Mouse (Mus musculus) forelimb bud, embryonic 11.5 days (tissue): Measurements from ENCODE around the gene Tifa.

Experiments used
- DNase-seq: peaks from one replicate; pipeline ENCODE4 v3.0.0-alpha.2; 2012; ENCODE audit warnings: low read depth, low spot score

Gene Tifa

DNA sequence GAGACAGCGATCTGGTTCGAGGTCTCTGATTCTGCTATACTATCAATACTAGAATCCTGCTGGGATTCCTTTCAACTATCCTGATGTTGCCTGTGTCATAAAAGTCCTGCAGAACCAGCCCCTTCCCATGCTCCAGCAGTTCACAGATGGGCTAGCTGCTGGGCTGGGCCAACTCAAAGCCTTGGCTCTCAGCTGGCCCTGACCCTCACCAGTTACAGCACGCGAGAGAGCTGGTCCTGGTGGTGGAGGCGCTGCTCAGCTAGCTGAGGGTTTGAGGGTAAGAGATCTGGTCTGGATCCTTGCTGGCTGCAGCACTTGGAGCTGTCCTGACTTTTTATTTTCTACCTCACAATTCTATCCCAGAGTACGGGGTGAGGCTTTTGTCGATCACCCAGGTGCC, 36.9 kb downstream of the Tifa start:
- DNase-seq = no peak

GRCm38 (mm10) chr3:127827123-127827522, 37.5 kb downstream of the Tifa start:
- no peak for DNase-seq

DNA sequence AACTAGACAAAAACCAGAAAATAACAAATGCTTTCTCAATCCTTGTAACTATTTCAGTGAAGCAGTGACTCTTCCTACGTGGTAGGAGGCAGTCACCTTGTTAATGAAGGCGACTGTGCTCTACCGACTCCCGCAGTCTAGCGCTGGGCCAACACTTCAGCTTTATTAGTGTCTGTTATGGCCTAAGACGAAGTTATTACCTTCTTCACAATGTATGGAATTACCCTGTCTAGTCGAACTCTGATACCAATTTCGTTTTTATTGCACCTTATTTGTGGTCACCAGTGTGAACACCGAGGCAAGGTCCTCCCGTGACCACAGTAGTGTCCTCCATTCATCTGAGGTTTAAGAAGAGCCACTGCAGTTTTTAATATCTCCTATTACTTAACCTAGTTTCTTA, 40.6 kb downstream of the Tifa start:
- DNase-seq = no peak

- DNase-seq = no peak
These were observed 41.5 kb downstream of the Tifa start for GRCm38 (mm10) chr3:127831079-127831478.

- DNase-seq = no peak
These were observed 44.4 kb downstream of the Tifa start for GRCm38 (mm10) chr3:127834040-127834439.

- no peak for DNase-seq
These were observed 46.0 kb downstream of the Tifa start for GRCm38 (mm10) chr3:127835594-127835993.

GRCm38 (mm10) chr3:127836798-127837153, 47.2 kb downstream of the Tifa start:
- DNase-seq = no peak

DNA sequence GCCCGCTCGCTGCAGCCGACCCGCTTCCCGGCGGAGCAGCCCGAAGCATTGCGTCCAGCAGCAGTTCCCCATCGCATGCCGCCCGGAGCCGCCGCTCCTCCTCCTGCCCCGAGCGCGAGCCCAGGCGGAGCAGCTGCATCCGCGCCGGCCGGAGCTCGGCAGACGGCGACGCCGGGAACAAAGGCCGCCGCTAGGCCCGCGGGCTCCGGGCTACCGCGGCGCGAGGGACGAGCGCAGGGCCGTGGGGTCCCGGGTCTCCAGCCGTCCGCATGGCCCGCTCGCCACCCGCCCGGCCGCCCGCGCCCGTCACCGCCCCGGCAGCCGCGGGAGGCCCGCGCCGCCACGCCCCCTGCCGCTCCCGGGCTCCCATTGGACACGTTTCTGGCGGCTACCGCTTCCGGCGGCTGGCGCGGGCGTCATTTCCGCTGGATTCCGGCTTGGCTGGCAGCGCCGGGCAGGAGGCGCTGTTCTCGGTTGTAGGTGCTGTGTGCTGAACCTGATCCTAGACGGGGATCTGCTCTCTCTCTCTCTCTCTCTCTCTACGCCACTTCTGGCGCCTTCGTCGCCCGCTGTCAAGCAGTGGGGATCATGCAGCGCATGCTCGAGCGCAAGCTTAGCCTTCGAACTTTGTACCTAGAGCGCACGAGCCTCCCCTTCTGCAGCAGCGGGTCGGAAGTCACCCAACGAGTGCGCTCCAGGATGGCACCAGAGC, 47.7 kb downstream of the Tifa start, which contains the start of gene Ap1ar:
TSS of gene Ap1ar (minus strand) at position 370 of the 712 bp plus-strand sequence.
- DNase-seq = peak; percentile 94

- no peak for DNase-seq
These were observed 48.5 kb downstream of the Tifa start for GRCm38 (mm10) chr3:127837972-127838644.

- DNase-seq = no peak
These were observed 52.3 kb downstream of the Tifa start for GRCm38 (mm10) chr3:127841926-127842325.

DNA sequence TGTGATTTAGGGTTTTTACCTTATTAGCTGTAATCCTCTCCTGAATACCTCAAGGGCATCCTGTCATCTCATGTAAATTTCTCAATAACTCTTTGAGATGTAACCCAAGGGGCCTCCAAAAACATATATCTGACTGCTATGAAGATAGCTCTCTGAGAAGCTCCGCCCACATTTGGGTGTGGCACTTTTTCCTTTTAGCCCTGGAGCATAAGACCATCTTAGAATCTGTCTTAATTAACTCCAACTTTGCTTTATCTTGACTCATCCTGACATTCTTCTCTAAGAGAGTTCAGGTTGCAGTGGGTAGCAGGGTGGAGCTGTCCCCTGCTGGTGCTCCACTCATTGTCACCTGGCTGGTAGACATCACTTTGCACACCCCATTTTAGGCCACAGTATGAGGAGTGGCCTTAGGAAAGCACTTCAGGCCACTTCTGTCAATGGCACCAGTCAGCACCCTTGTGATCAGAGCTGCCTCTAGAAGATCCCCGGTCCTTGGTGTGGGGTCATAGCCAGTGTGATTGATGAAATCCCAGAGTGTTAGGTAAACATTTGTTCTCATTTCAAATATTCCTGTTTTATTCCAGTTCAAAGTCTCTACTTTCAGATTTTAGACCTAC, 53.8 kb downstream of the Tifa start:
- no peak for DNase-seq

GRCm38 (mm10) chr3:127843941-127844327, 54.3 kb downstream of the Tifa start:
- no peak for DNase-seq

- no peak for DNase-seq
These were observed 58.6 kb downstream of the Tifa start for GRCm38 (mm10) chr3:127848088-127848808.

GRCm38 (mm10) chr3:127849922-127850321, 60.3 kb downstream of the Tifa start:
- no peak for DNase-seq

- no peak for DNase-seq
These were observed 61.4 kb downstream of the Tifa start for GRCm38 (mm10) chr3:127850776-127851646.

GRCm38 (mm10) chr3:127852722-127853121, 63.1 kb downstream of the Tifa start:
- no peak for DNase-seq

GRCm38 (mm10) chr3:127853431-127854206, 64.0 kb downstream of the Tifa start:
- peak; percentile 60 for DNase-seq

- DNase-seq = no peak
These were observed 71.7 kb downstream of the Tifa start for GRCm38 (mm10) chr3:127861340-127861739.

DNA sequence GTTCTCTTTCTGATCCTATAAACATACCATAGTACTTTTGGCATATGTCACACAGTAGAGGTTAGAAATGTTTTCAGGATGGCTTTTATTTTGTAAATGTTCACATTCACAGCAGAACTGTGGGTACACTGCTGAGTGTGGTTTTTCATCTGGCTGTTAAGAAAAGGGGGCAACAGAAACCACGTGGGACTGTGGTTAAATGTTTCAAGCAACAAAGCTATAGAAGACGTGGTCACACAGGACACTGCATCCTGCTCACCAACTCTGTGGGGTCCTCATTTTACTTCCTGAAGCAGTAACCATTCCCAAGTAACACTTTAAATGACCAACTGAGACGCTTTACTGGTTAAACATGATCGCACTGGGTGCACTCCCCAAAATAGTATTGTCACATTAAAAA, 72.9 kb downstream of the Tifa start:
- no peak for DNase-seq

DNA sequence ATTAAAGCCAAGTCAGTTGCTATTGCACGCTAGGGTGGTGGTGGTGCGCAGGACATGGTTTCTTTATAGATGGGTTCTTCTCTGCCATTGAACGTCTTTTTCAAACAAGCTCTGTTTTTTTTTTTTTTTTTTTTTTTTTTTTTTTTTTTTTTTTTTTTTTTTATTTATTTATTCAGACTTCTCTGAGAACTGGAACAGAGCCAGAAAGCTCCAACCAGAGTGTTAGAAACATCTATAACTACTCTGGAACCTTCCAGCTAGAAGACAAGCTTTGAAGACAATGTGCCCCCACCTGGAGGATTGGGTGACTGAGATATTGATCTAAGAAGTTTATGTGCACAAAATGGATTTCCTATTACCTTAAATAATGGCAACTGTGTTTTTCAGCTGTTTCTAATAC, 74.0 kb downstream of the Tifa start:
- DNase-seq = no peak
